Mouse (Mus musculus) testis, postnatal 14 days (tissue): ENCODE results near the gene Gm10770.
"Not testable (repeated sequence)": the region's sequence is repeated elsewhere in the genome, so short reads cannot be mapped to it uniquely, and the experiment has no call there.

ENCODE experiments used
- DNase-seq: peaks from one replicate; pipeline ENCODE4 v3.0.0; 2021; ENCODE audit warnings: low spot score

The Gm10770 gene

GRCm38 (mm10) chr2:150179579-150179978 lies at the start of gene Gm10770:
Gene Gm10770, minus strand, starts transcription at chr2:150179679.
- not testable (repeated sequence) for DNase-seq

GRCm38 (mm10) chr2:150223263-150223662 lies 43.8 kb upstream of the Gm10770 start:
- DNase-seq = not testable (repeated sequence)

DNA sequence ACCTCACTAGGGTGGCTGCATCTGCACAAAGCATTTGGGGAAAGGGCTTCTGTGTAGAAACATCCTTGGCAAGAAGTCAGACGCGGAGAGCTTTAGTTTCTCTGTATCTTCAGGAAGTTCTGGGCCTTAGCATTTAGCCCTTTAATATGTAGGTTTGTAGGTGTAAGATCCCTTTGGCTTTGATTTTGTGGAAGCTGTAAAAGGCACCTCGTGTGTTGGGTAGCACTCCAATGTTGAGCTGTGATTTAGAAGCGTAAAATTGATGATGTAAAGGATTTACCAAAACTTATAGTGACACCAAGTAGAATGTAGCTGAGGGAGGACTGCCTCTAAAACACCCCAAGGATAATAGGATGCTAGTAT lies 38.9 kb upstream of the Gm10770 start:
- not testable (repeated sequence) for DNase-seq

- DNase-seq = peak; percentile 80
These were observed 38.3 kb upstream of the Gm10770 start, which contains the start of gene Zfp937 for GRCm38 (mm10) chr2:150217600-150218362. Gene Zfp937, plus strand, starts transcription at chr2:150218073.

DNA sequence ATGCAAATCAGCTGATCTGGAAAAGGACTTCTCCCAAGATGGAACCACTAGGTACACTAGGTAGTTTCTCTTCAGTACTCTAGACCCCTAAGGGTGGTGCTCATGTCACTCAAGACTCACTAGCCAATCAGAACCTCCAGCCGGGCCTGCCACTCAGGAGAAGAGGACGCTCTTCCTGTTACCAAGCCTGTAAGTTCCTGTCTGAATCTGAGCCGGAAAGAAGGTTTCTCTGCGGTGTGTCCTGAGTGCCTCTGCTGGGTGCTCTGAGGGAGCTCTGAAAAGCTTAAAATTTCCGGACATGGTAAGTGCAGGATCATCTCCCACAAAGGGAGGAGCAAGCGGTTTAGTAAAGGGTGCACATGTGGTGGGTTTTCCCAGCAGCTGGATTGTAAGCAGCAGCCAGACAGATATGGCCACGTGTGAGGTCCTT lies 2.1 kb upstream of the Gm10770 start, which contains the start of gene Gm14139:
TSS of gene Gm14139 (plus strand) at position 186 of the 430 bp plus-strand sequence.
- DNase-seq = peak; percentile 39

DNA sequence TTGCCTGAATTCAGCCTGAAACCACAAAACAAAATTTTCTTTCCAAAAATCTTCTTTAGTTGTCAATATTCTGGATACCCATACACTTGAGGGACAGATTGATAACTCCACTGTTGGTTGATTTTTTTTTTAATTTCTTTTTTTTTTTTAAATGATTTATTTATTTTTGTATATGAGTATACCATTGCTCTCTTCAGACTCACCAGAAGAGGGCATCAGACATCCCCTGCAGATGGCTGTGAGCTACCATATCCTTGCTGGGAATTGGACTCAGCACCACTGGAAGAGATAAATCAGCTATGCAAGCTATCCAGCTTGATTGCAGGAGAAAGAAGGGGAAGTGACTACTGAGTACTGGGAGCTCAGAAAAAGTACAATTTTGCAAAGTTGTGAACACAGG lies 1.6 kb upstream of the Gm10770 start:
- not testable (repeated sequence) for DNase-seq

DNA sequence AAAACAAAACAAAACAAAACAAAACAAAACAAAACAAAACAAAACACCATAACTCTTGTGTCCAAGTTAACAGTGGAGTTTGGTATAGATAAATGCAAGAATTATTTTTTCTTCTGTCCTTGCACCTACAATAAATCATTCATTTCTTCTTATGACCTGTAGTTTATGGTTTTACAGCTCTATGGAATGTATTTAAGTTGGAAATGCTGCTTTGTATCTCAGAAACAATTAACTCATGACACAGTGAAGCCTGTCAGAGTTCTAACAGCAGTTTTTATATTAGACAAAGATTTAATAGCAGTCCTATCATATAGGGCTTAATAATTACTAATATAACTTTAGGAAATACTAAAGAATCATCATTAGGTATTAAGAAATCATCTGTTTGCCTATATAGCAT lies 5.6 kb downstream of the Gm10770 start:
- no peak for DNase-seq

DNA sequence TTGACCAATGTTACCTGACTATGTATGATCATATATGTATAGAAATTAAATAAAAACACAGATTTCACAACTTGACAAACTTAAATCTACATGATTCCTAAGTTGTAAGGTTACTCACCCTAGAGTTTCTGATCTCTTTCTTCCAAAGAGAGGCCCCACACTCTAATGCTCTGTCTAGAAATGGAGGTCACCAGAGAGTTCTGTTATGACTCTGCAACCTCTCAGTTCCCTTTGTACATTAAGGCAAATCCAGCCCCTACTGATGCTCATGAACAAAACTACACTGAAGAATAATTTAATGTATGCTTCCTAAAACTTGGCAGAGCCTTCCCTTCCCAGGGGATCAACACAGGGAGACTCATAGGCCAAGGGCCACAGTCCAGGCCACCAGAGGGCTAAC lies 12.8 kb downstream of the Gm10770 start:
- DNase-seq = no peak

DNA sequence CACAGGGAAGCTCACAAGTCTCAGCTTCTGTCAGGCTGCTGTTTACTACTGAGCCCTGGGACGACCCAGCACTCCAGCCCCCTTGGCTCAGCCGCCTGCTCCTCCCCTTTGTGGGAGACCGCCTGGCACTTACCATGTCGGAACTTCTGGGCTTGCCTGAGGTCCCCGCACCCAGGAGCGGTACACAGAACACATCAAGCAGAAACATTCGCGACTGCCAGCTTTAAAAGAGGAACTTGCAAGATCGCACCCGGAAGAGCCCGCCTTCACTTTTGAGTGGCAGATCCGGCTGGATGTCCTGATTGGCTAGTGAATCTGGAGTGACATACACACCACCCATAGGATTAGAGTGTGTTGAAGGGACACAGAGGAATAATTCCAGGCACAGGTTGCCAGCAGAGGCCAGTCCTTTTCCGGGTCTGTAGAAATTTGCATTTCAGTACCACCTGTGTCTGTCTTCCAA lies 43.0 kb downstream of the Gm10770 start, which contains the start of gene Zfp120:
TSS of gene Zfp120 (minus strand) at position 274 of the 463 bp plus-strand sequence.
- peak; percentile 87 for DNase-seq

DNA sequence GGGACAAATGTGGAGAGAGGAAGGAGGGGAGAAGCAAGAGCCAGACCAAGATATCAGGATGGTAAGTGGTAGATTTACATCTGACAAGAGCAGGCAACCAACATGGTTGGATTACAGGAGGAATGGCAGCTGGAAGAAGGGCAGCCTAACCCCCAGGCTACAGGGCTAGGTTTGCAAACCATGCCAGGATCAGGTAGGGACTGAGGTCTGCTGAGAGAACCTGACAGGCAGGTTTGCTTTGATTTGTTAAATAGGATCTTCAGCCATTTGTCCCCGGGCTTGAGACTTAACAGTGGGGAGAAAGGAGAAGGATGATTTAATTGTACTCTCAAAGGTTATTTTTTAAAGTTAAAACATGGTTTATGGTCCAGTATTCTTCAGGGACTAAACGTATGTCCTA lies 46.7 kb downstream of the Gm10770 start:
- no peak for DNase-seq

DNA sequence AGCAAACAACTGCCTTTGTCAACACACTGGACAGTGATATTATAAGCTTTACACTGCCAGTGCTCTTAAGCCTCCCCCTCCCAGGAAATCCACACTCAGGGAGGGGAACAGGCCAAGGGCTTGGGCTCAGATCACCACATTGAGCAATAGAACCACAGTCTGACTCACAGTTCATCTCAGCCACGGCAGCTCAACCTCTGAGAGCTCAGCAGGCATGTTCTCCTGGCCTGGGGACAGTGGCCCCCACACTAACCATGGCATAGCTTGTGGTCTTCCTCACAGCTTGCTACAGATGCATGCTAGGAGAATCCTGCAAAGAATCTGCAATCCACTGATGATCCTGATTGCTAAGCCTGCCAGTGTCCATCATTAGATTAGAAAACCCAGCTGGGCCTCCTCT lies 47.5 kb downstream of the Gm10770 start:
- DNase-seq = not testable (repeated sequence)
